Mouse (Mus musculus): ENCODE measurements around the gene Zpbp2. TPM values are rescaled to one million over a fixed set of nuclear protein-coding genes. Genes with fewer than 3 reads are reported as not detected.

Gene Zpbp2
- 0.14 TPM in 1 of 2 replicates, not detected in the other for polyA plus RNA-seq (2012; rRNA removed)

GRCm38 (mm10) chr11:98550975-98551828 lies at the start of gene Zpbp2:
Gene Zpbp2 (plus strand): TSS chr11:98551097.

GRCm38 (mm10) chr11:98545711-98546231 lies 5.1 kb upstream of the Zpbp2 start, which contains the start of gene Ikzf3:
Gene Ikzf3 (minus strand): TSS chr11:98546031.

GRCm38 (mm10) chr11:98586892-98587563 lies 36.1 kb downstream of the Zpbp2 start, which contains the start of gene Ormdl3:
Gene Ormdl3 (minus strand): TSS chr11:98587368.

GRCm38 (mm10) chr11:98597991-98598390 lies 47.1 kb downstream of the Zpbp2 start, which contains the start of gene Lrrc3c:
Gene Lrrc3c (plus strand): TSS chr11:98598291.

Other genes starting within 250 kb of the Zpbp2 start
- not detected in 2 replicates for gene Neurod2, start 221.4 kb upstream of the Zpbp2 start, polyA plus RNA-seq (2012; rRNA removed)
- gene Ppp1r1b, start 202.7 kb upstream of the Zpbp2 start, polyA plus RNA-seq (2012; rRNA removed): 21.9 and 22.6 TPM in 2 replicates
- 121 and 122 TPM in 2 replicates for gene Stard3, start 192.7 kb upstream of the Zpbp2 start, polyA plus RNA-seq (2012; rRNA removed)
- 1.5 and 1.6 TPM in 2 replicates for gene Tcap, start 167.3 kb upstream of the Zpbp2 start, polyA plus RNA-seq (2012; rRNA removed)
- 0.20 TPM in 1 of 2 replicates, not detected in the other for gene Pnmt, start 164.6 kb upstream of the Zpbp2 start, polyA plus RNA-seq (2012; rRNA removed)
- gene Pgap3, start 150.6 kb upstream of the Zpbp2 start, polyA plus RNA-seq (2012; rRNA removed): 43.4 and 44.6 TPM in 2 replicates
- gene Erbb2, start 138.6 kb upstream of the Zpbp2 start, polyA plus RNA-seq (2012; rRNA removed): 39.7 and 45.2 TPM in 2 replicates
- 33.6 and 37.7 TPM in 2 replicates for gene Mien1, start 112.1 kb upstream of the Zpbp2 start, polyA plus RNA-seq (2012; rRNA removed)
- gene Grb7, start 104.7 kb upstream of the Zpbp2 start, polyA plus RNA-seq (2012; rRNA removed): 17.5 TPM in 2 replicates
- 1.5 TPM in 2 replicates for gene Ikzf3, start 5.1 kb upstream of the Zpbp2 start, polyA plus RNA-seq (2012; rRNA removed)
- gene Ormdl3, start 36.3 kb downstream of the Zpbp2 start, polyA plus RNA-seq (2012; rRNA removed): 116 and 131 TPM in 2 replicates
- not detected in 2 replicates for gene Lrrc3c, start 47.2 kb downstream of the Zpbp2 start, polyA plus RNA-seq (2012; rRNA removed)
- gene Gm12355, start 74.6 kb downstream of the Zpbp2 start, polyA plus RNA-seq (2012; rRNA removed): not detected in 2 replicates
- not detected in 2 replicates for gene Gsdma3, start 75.3 kb downstream of the Zpbp2 start, polyA plus RNA-seq (2012; rRNA removed)
- not detected in 2 replicates for gene Gsdma2, start 95.7 kb downstream of the Zpbp2 start, polyA plus RNA-seq (2012; rRNA removed)
- gene Gsdma, start 113.3 kb downstream of the Zpbp2 start, polyA plus RNA-seq (2012; rRNA removed): not detected in 2 replicates
- gene Psmd3, start 131.5 kb downstream of the Zpbp2 start, polyA plus RNA-seq (2012; rRNA removed): 256 and 270 TPM in 2 replicates
- 10.2 and 10.8 TPM in 2 replicates for gene Csf3, start 150.2 kb downstream of the Zpbp2 start, polyA plus RNA-seq (2012; rRNA removed)
- gene Med24, start 178.3 kb downstream of the Zpbp2 start, polyA plus RNA-seq (2012; rRNA removed): 129 TPM in 2 replicates
- gene Thra, start 189.5 kb downstream of the Zpbp2 start, polyA plus RNA-seq (2012; rRNA removed): 163 and 173 TPM in 2 replicates
- 87.5 and 140 TPM in 2 replicates for gene Nr1d1, start 224.2 kb downstream of the Zpbp2 start, polyA plus RNA-seq (2012; rRNA removed)
- 49.3 and 78.6 TPM in 2 replicates for gene Msl1, start 244.4 kb downstream of the Zpbp2 start, polyA plus RNA-seq (2012; rRNA removed)

All from ovary, adult 2 months (tissue).